Mouse (Mus musculus) right cerebral cortex, adult 18-20 months (tissue): ENCODE results near the gene Mei1.

Source experiments
- DNase-seq: peaks from one replicate; pipeline ENCODE4 v3.0.0; 2022; ENCODE audit warnings: mixed read lengths

The Mei1 gene

GRCm38 (mm10) chr15:82069898-82070297 lies at the start of gene Mei1:
Gene Mei1 (plus strand): TSS chr15:82069996.
- no peak for DNase-seq

GRCm38 (mm10) chr15:82022535-82023088 lies 47.2 kb upstream of the Mei1 start:
- DNase-seq = no peak

- no peak for DNase-seq
Measured at GRCm38 (mm10) chr15:82023965-82024635, 45.7 kb upstream of the Mei1 start.

- no peak for DNase-seq
Measured at GRCm38 (mm10) chr15:82027276-82027675, 42.5 kb upstream of the Mei1 start.

DNA sequence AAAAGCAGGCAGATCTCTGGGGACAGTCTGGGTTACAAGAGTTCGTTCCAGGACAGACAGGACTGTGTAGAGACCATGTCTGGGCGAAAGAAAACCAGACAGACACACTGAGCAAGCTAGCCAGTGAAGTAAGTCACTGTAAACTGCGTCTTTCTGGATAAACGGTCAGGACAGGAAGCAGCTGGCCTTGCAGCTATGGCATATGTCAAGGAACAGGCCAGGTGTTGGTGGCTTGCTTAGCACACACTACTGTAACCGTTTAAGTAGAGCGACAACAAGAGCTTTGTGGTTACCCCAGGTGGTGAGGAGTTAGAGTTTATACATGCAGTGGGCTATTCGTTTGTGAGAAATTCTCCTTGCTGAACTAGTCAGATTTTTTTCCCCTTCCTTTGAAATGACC lies 42.1 kb upstream of the Mei1 start:
- no peak for DNase-seq

DNA sequence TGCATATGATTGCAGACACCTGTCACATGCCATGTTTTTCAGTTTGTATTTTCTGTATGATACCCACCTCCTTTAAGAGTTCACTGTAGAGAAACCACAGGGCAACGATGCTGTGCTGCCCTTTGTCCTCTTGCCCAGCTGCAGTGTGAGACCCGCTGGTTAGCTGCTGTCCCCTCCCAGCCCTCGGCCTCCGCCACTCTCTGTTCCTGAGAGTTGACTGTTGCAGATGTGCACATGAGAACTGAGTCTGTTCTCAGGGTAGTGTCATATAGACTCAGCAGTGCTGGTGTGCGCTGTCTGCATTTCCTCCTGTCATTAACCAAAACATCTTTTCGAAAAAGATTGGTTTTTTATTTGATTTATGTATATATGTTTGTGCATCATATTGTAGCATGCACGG lies 37.4 kb upstream of the Mei1 start:
- DNase-seq = no peak

DNA sequence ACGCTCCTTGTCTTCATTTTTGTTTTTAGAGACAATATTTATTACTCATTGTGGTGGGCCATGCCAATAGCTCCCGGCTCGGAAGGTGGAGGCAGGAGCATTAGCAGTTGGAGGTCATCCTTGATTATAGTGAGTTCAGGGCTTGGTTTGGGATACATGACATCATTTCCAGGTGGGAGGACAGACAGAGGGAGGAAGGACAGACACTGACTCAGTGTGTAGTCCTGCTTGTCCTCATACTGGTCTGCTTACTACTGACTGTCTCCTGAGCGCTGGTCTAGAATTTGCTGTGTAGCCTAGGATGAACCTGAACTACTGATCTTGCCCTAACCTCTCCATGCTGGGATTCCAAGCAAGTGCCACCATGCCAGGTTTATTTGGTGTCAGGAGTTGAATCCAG lies 36.0 kb upstream of the Mei1 start, which contains the start of gene Desi1:
TSS of gene Desi1 (minus strand) at position 101 of the 400 bp plus-strand sequence.
- DNase-seq = no peak

GRCm38 (mm10) chr15:82035904-82036689 lies 33.7 kb upstream of the Mei1 start:
- DNase-seq = peak; percentile 18

GRCm38 (mm10) chr15:82040650-82041049 lies 29.1 kb upstream of the Mei1 start:
- no peak for DNase-seq

DNA sequence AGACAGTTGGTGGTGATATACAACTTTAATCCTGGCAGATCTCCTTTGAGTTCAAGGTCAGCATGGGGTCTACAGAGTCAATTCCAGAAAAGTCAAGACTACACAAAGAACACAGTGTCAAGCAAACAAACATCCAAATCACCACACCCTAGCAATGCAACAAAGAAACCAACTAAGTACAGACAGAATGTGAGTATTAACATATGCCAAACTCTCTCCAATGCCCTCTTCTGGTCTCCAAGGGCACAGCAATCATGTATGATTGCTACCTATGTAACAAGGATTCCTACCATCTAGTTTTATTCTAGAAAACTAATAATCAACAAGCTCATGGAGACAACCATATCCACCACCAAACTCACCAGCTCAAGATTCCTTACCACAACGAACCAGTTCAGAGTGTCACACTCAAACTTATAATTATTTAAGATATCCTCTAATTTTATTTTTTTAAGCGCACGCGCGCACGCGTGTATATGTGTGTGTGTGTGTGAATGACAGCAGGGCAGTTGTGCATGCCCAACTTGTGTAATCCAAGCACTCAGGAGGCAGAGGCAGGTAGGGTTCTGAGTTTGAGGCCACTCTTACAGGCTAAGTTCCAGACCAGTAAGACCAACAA lies 25.5 kb upstream of the Mei1 start:
- no peak for DNase-seq

DNA sequence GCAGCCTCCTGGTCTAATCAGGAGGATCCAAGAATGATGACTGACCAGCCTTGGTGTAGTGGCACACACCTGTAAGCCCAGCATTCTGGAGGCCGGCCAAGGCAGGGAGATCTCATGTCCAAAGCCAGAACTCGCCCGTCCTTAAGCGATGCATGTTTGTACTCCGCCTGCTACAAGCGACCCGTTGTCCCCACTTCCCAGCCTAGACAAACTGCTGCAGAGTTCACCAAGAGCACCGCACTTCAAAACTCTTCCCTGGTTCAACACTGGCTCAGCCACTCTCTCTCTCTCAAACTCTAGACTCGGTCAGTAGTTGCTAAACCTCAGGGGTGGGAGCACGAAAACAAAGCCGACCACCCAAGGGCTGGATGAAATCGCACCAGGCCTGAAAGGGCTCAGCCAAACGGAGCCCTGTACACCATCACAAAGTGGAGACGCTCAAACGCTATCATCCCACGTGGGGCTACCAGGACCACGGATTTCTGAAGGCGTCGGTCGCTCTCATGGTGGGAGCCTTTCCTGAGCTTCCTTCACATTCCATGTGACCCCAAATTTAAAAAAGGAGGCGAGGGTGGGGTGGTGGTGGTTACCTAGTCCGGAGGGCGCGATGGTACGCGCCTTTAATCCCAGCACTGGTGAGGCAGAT lies 23.4 kb upstream of the Mei1 start:
- DNase-seq = no peak

- peak; percentile 94 for DNase-seq
Measured at GRCm38 (mm10) chr15:82047080-82047883, 22.5 kb upstream of the Mei1 start, which contains the start of gene Snu13. Gene Snu13 (minus strand): TSS chr15:82047598.

DNA sequence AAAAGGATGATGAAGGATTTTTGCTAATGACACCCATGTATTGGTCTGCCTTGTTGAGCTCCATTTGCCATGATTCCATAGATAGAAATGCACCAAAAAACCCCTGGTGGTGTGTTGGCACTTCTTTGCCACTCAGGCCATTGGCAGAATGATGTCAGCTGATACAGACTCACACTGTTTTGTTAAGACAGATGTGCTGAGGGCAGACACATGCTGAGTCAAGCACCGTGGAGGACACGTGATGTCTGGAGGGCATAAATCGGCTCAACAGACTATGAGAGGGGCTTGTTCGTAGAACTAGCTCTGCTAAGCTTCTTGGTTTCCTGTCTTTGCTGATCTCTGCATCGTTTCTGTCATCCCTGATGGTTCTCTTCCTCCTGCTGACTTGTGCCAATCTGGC lies 17.3 kb upstream of the Mei1 start:
- no peak for DNase-seq

GRCm38 (mm10) chr15:82058719-82059201 lies 11.0 kb upstream of the Mei1 start, which contains the start of gene 4930407I10Rik:
Gene 4930407I10Rik (plus strand): TSS chr15:82059151.
- no peak for DNase-seq

GRCm38 (mm10) chr15:82063909-82064308 lies 5.9 kb upstream of the Mei1 start:
- no peak for DNase-seq

- peak; percentile 80 for DNase-seq
Measured at GRCm38 (mm10) chr15:82065511-82065910, 4.3 kb upstream of the Mei1 start.

GRCm38 (mm10) chr15:82071816-82072469 lies 2.1 kb downstream of the Mei1 start:
- DNase-seq = no peak

DNA sequence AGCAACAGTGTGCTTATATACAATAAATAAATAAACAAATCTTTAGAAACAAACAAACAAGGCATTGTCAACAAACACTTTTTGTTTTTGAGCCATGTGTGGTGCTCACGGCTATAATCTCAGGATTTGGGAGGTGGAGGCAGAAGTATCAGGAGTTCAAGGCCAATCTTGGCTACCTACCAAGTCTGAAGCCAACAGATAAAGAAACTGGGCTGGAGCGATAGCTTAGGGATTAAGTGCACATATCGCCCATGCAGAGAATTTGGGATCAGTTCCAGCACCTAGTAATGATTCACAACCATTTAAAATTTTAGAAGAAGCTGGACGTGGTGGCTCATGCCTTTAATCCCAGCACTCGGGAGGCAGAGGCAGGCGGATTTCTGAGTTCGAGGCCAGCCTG lies 3.7 kb downstream of the Mei1 start:
- DNase-seq = no peak

DNA sequence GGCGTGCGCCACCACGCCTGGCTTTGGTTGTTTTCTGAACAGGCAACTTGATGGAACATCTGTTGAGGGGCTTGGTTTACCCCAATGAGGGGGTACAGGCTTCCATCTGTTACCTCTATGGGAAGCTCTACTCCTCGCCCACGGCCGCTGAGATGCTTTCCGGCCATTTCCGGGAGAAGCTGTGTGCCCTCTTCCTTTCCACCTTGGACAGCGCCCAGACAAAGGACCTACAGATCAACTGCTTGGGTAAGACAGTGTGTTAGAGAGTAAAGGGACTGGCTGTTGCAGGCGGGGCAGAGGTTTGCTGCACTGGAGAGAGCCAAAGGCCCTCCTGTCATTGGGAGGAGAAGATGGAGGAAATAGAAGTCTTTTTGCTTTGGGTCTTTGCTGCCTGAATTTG lies 10.1 kb downstream of the Mei1 start:
- DNase-seq = no peak

DNA sequence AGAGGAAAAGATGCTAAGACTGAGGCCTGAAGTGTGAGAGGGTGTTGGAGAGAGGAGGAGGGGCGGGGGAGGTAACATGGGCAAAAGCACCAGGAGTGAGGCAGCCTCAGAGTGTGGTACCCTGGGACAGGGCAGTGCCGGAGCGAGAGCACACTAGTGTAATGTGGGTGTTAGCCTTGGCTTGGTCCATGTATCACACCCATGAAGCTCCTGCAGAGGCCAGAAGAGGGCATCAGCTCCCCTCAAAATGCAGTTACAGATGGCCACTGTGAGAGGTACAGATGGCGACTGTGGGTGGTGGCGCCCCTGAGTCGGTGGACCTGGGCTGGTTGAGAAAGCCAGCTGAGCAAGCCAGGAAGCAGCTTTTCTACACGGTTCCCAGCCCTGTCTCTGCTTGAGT lies 11.4 kb downstream of the Mei1 start:
- DNase-seq = peak; percentile 81

- DNase-seq = peak; percentile 78
Measured at GRCm38 (mm10) chr15:82085606-82086005, 15.8 kb downstream of the Mei1 start.
